In the genomic region with DNA sequence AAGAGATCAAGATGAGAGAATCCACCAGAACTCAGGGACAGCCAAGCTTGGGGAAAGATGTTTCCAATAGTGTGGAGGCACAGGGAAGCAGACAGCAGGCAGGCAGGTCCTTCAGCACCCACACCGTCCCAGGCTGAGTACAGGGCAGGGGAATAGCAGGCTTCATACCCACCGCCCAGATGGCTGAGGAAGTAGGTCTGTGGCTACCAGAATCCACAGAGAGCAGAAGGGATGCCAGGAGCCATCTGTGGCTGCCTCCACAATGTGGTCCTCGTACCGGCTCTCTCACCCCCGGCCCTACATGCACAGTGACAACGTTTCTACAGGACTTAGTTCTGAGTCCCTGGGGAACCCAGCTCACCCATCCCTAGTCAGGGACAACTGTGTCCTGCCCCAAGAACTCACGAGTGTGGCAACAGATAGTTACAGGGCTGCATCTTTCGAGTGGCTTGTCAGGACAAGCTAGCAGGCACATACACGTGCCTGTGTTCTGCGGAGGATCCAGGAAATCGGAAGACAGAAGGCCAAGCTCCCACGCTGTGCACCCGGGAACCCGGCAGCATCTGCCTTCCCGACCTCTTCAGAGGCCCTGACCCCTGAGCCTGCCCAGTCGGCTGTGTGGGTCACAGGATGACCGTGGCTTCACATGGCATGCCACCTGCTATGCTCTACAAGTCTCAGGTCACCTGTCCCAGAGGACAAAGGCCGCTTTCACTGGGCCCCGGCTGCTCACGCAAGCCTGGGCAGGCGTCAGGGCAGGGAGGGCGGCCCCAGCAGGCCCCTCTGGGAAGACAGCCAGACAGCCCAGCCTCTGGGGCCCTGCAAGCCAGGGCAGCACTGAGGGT, we compare ENCODE assay signal across 9 mouse cellular contexts.
A peak's percentile ranks its signal among the peaks of the same experiment; 100 is the strongest.
DNase-seq lines count a peak whose midpoint lies in the region; ATAC-seq lines count a peak whose summit lies in the region.
"Had no signal": no experiment of that assay in that cellular context is flagged by ENCODE, and none has a peak within 500 bp of the region (broad histone marks: within the 10 kb centered on the region; RNA-seq: fewer than 3 reads in every experiment).

No protein-coding gene starts in this region.

- H3K9ac ChIP-seq in heart, embryonic 11.5 days (ENCODE audit: low read depth, low read length) = 0 out of 2 replicates have a peak overlapping the region, but pooled peaks have one; percentile 40
- H3K9ac ChIP-seq in heart, embryonic 15.5 days = 0 out of 2 replicates have a peak overlapping the region, but pooled peaks have one; percentile 27
- H3K9ac ChIP-seq in stomach, embryonic 15.5 days = no peak overlapping the region

- no peak overlapping the region for H3K4me3 ChIP-seq in heart, embryonic 11.5 days (ENCODE audit: low read depth, low read length)
- H3K4me3 ChIP-seq in heart, embryonic 15.5 days = no peak overlapping the region
- H3K4me3 ChIP-seq in stomach, embryonic 15.5 days (replicated peaks) = no peak overlapping the region

- H3K27ac ChIP-seq in heart, embryonic 11.5 days (ENCODE audit: low read depth, low read length) = peak overlapping the region; percentile 50; the same call in 1 of the 2 replicates
- peak overlapping the region; percentile 80 for H3K27ac ChIP-seq in heart, embryonic 15.5 days
- H3K27ac ChIP-seq in stomach, embryonic 15.5 days = peak overlapping the region; percentile 91

- no peaks in the 10 kb centered on the region for H3K9me3 ChIP-seq in heart, embryonic 11.5 days (replicated peaks; ENCODE audit: control insufficient read depth, low read length)
- H3K9me3 ChIP-seq in heart, embryonic 15.5 days (replicated peaks) = no peaks in the 10 kb centered on the region
- H3K9me3 ChIP-seq in stomach, embryonic 15.5 days = no peaks in the 10 kb centered on the region

- 65% methylated on average over 22 of the region's 22 CpGs for WGBS in heart, embryonic 11.5 days (ENCODE audit: insufficient replicate concordance)
- WGBS in heart, embryonic 15.5 days = 47% methylated on average over 22 of the region's 22 CpGs
- 53% methylated on average over 22 of the region's 22 CpGs for WGBS in stomach, embryonic 15.5 days

- H3K4me1 ChIP-seq in heart, embryonic 11.5 days (ENCODE audit: control insufficient read depth, insufficient read depth, low read length) = peaks cover 32% of the 10 kb centered on the region
- peaks cover 69% of the 10 kb centered on the region for H3K4me1 ChIP-seq in heart, embryonic 15.5 days (replicated peaks)
- H3K4me1 ChIP-seq in stomach, embryonic 15.5 days = peaks cover 48% of the 10 kb centered on the region

- H3K4me2 ChIP-seq in heart, embryonic 11.5 days = no peak overlapping the region
- H3K4me2 ChIP-seq in heart, embryonic 15.5 days = 0 out of 2 replicates have a peak overlapping the region, but pooled peaks have one; percentile 7
- peak overlapping the region; percentile 20; the same call in 1 of the 2 replicates for H3K4me2 ChIP-seq in stomach, embryonic 15.5 days

- no peaks in the 10 kb centered on the region for H3K36me3 ChIP-seq in heart, embryonic 11.5 days (ENCODE audit: control insufficient read depth, insufficient read depth, low read length)
- no peaks in the 10 kb centered on the region for H3K36me3 ChIP-seq in heart, embryonic 15.5 days
- no peaks in the 10 kb centered on the region for H3K36me3 ChIP-seq in stomach, embryonic 15.5 days
- H3K36me3 ChIP-seq: G1E had no signal

- no peak for ATAC-seq in heart, embryonic 11.5 days (replicated peaks; ENCODE audit: insufficient number of reproducible peaks, low FRiP score, low TSS enrichment)
- ATAC-seq in heart, embryonic 15.5 days (replicated peaks; ENCODE audit: insufficient number of reproducible peaks, insufficient read depth, low FRiP score, low read depth) = peak; percentile 56
- ATAC-seq in stomach, embryonic 15.5 days (ENCODE audit: insufficient read depth, low FRiP score, low read depth) = peak; percentile 78

- no peak for DNase-seq in heart, adult 11 months
- peak; percentile 81 for DNase-seq in Muller cell, postnatal 12 days (ENCODE audit: inconsistent ontology term)
- peak; percentile 72 for DNase-seq in kidney, postnatal 14 days
- DNase-seq in thymus, postnatal 0 days (ENCODE audit: low spot score) = no peak
- DNase-seq in right cerebral cortex, adult 2 months (ENCODE audit: low spot score in 2 of 2) = no peak

- no peaks in the 10 kb centered on the region for H3K27me3 ChIP-seq in heart, embryonic 11.5 days (ENCODE audit: control insufficient read depth, insufficient read depth, low read length)
- H3K27me3 ChIP-seq in heart, embryonic 15.5 days = no peaks in the 10 kb centered on the region
- H3K27me3 ChIP-seq in stomach, embryonic 15.5 days (replicated peaks) = no peaks in the 10 kb centered on the region

Comparison
In these comparisons a context has a peak if more than half of its experiments do, and no peak if none do; other contexts are left out.
1. DNase-seq: peak in Muller cell, postnatal 12 days (single experiment) and kidney, postnatal 14 days (single experiment); none in heart, adult 11 months (single experiment), thymus, postnatal 0 days (single experiment) and right cerebral cortex, adult 2 months (0 of 2).
2. Peak in every context shown above with its lines, with median percentiles within 50 percentile points of each other: H3K27ac ChIP-seq.